Mouse (Mus musculus) CH12.LX (cell line): ENCODE measurements at regions not wholly inside any gene's neighbourhood (a gene's known extent, or its start where the extent isn't known, plus 50 kb on each side); places are given as distances from the start of the nearest gene placed in this dataset.

Experiments used
- DNase-seq: peaks from one replicate; pipeline ENCODE4 v3.0.0-alpha.2; 2013; ENCODE audit errors: extremely low read depth
- H3K27ac ChIP-seq: 2 replicates; pipeline ENCODE4 v1.5.1; 2012; ENCODE audit warnings: low read depth, mild to moderate bottlenecking, control low read depth, moderate library complexity; ENCODE audit not compliant: insufficient read depth
- H3K27me3 ChIP-seq: replicated peaks from 2 replicates; pipeline ENCODE3; 2012; ENCODE audit warnings: inconsistent platforms
- H3K36me3 ChIP-seq, 2 experiments: replicated peaks in 1 of 2; 2 replicates each; pipeline versions ENCODE3 to v1.6.1; 2012; ENCODE audit warnings: inconsistent platforms in 1 of 2, low read length in 1 of 2, mild to moderate bottlenecking in 1 of 2, mixed read lengths in 1 of 2, moderate library complexity in 1 of 2; ENCODE audit not compliant: control insufficient read depth in 1 of 2, insufficient read depth in 1 of 2
- H3K4me1 ChIP-seq, 2 experiments: 2 replicates each; pipeline ENCODE4 v1.6.1; 2012; ENCODE audit warnings: inconsistent platforms in 1 of 2, moderate library complexity in 1 of 2; ENCODE audit not compliant: insufficient read depth in 2 of 2, control insufficient read depth in 1 of 2
- H3K4me2 ChIP-seq: 2 replicates; pipeline ENCODE4 v1.6.1; 2012; ENCODE audit warnings: low read depth, mild to moderate bottlenecking, control low read depth; ENCODE audit not compliant: poor library complexity, insufficient read depth, severe bottlenecking
- H3K4me3 ChIP-seq, 3 experiments: fragments of 150-350 bp in 1 of 3; sonication (generic) in 1 of 3; replicated peaks in 1 of 3; 2 replicates each; pipeline versions ENCODE3 to v1.5.1; 2011 to 2012; ENCODE audit warnings: low read depth in 2 of 3, low read length in 2 of 3, mild to moderate bottlenecking in 2 of 3, moderate library complexity in 2 of 3, control low read depth in 1 of 3, improper control_type of control experiment in 1 of 3, inconsistent platforms in 1 of 3, mixed read lengths in 1 of 3; ENCODE audit not compliant: poor library complexity in 1 of 3
- H3K79me2 ChIP-seq: replicated peaks from 2 replicates; pipeline ENCODE4 v1.6.1; 2012; ENCODE audit warnings: mild to moderate bottlenecking, moderate library complexity; ENCODE audit not compliant: control insufficient read depth, poor library complexity, insufficient read depth, severe bottlenecking; ENCODE audit errors: extremely low read depth
- H3K9ac ChIP-seq: 2 replicates; pipeline ENCODE4 v1.6.1; 2012; ENCODE audit warnings: low read depth, mild to moderate bottlenecking, control low read depth, moderate library complexity; ENCODE audit not compliant: insufficient read depth
- H3K9me3 ChIP-seq: replicated peaks from 2 replicates; pipeline ENCODE3; 2012; ENCODE audit warnings: low read length, inconsistent platforms, mixed read lengths
- BHLHE40 ChIP-seq: IDR thresholded peaks from 2 replicates; pipeline ENCODE4 v1.6.1; 2011; ENCODE audit warnings: mild to moderate bottlenecking, low read depth, low read length, improper control_type of control experiment
- CHD1 ChIP-seq: IDR thresholded peaks from 2 replicates; pipeline ENCODE4 v1.6.1; 2012; ENCODE audit warnings: low read depth, low read length, improper control_type of control experiment, inconsistent platforms
- CHD2 ChIP-seq: IDR thresholded peaks from 2 replicates; pipeline ENCODE4 v1.6.1; 2011; ENCODE audit warnings: low read length, improper control_type of control experiment
- ETS1 ChIP-seq: conservative IDR thresholded peaks from 2 replicates; pipeline ENCODE4 v1.6.1; 2012; ENCODE audit warnings: low read depth, mild to moderate bottlenecking, inconsistent platforms, low read length, improper control_type of control experiment, moderate library complexity
- GABPA ChIP-seq: IDR thresholded peaks from 2 replicates; pipeline ENCODE4 v1.6.1; 2012; ENCODE audit warnings: low read depth, low read length, improper control_type of control experiment, inconsistent platforms; ENCODE audit not compliant: insufficient replicate concordance
- HCFC1 ChIP-seq: IDR thresholded peaks from 2 replicates; pipeline ENCODE4 v1.6.1; 2012; ENCODE audit warnings: low read depth, mild to moderate bottlenecking, inconsistent platforms, low read length, improper control_type of control experiment
- JUND ChIP-seq: conservative IDR thresholded peaks from 2 replicates; pipeline ENCODE4 v1.6.1; 2011; ENCODE audit warnings: low read depth, low read length, improper control_type of control experiment
- MAFK ChIP-seq: IDR thresholded peaks from 2 replicates; pipeline ENCODE4 v1.6.1; 2011; ENCODE audit warnings: low read length, improper control_type of control experiment; ENCODE audit not compliant: insufficient replicate concordance
- MAZ ChIP-seq: IDR thresholded peaks from 2 replicates; pipeline ENCODE4 v1.6.1; 2012; ENCODE audit warnings: low read depth, mild to moderate bottlenecking, inconsistent platforms, low read length, improper control_type of control experiment, moderate library complexity
- MEF2A ChIP-seq: IDR thresholded peaks from 2 replicates; pipeline ENCODE4 v1.6.1; 2014; ENCODE audit warnings: low read depth, mild to moderate bottlenecking, inconsistent platforms, low read length, improper control_type of control experiment, borderline replicate concordance
- NELFE ChIP-seq: IDR thresholded peaks from 2 replicates; pipeline ENCODE4 v1.6.1; 2011; ENCODE audit warnings: low read depth, low read length, improper control_type of control experiment
- NRF1 ChIP-seq: IDR thresholded peaks from 2 replicates; pipeline ENCODE4 v1.6.1; 2014; ENCODE audit warnings: low read depth, mild to moderate bottlenecking, inconsistent platforms, low read length, improper control_type of control experiment, moderate library complexity
- POLR2A ChIP-seq: IDR thresholded peaks from 2 replicates; pipeline ENCODE4 v1.6.1; 2011; ENCODE audit warnings: low read depth, mild to moderate bottlenecking, improper control_type of control experiment, low read length
- POLR2AphosphoS2 ChIP-seq: IDR thresholded peaks from 2 replicates; pipeline ENCODE4 v1.6.1; 2011; ENCODE audit warnings: low read depth, low read length, improper control_type of control experiment
- RAD21 ChIP-seq: IDR thresholded peaks from 2 replicates; pipeline ENCODE4 v1.6.1; 2011; ENCODE audit warnings: low read depth, mild to moderate bottlenecking, low read length, improper control_type of control experiment, moderate library complexity
- SIN3A ChIP-seq: IDR thresholded peaks from 2 replicates; pipeline ENCODE4 v1.6.1; 2012; ENCODE audit warnings: low read length, improper control_type of control experiment, inconsistent platforms
- USF2 ChIP-seq: conservative IDR thresholded peaks from 2 replicates; pipeline ENCODE4 v1.6.1; 2011; ENCODE audit warnings: low read depth, low read length, improper control_type of control experiment
- ZKSCAN1 ChIP-seq: IDR thresholded peaks from 2 replicates; pipeline ENCODE4 v1.6.1; 2012; ENCODE audit warnings: low read depth, inconsistent platforms, low read length, improper control_type of control experiment, borderline replicate concordance
- ZMIZ1 ChIP-seq: IDR thresholded peaks from 2 replicates; pipeline ENCODE4 v1.6.1; 2012; ENCODE audit warnings: low read depth, mild to moderate bottlenecking, inconsistent platforms, low read length, improper control_type of control experiment
- dilution Hi-C: fragments of 300-500 bp; cut with MboI; formaldehyde crosslinking; loops from 2 replicates; pipeline ENCODE4 v1.14.3; 2020; ENCODE audit warnings: low sequenced_read_pairs; ENCODE audit not compliant: extremely low pct_unique_long_range_greater_than_20kb, extremely low pct_ligation_motif_present
- in situ Hi-C: fragments of 300-500 bp; cut with MboI; formaldehyde crosslinking; loops from 3 replicates; pipeline ENCODE4 v1.14.3; 2019; ENCODE audit warnings: low sequenced_read_pairs, low pct_ligation_motif_present, low pct_unique_long_range_greater_than_20kb, mixed read lengths

DNA sequence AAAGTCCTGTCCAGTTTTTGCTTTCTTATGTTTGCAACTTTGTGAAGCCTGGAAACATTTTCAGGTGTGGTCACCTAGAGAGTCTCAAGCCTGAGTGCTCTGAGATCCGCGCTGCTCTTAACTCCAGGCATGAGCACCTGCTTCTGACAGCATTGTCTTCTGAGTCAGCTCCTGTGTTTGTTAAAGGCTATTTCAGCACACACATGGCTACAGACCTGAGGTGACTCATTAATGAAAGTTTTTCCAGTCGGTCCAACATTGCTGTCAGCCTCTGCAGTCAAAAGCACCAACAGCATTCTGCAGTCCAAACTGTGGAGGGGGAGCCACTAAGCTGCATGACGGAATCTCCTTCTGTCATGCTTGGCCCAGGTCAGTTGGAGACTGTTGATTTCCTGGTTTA is 127.8 kb upstream of the Lemd2 start:
- Histone ChIP-seq H3K9me3 (no peaks in the 10 kb centered on the region), H3K9ac (no peak overlapping the region), H3K4me1 (peaks cover 4 to 7% of the 10 kb centered on the region in 2 experiments; a peak in 3 of 4 replicates), H3K4me2 (no peak overlapping the region), H3K4me3 (no peak overlapping the region), H3K79me2 (no peaks in the 10 kb centered on the region), H3K27ac (no peak overlapping the region), H3K36me3 (no peaks in the 10 kb centered on the region), H3K27me3 (peaks cover 95% of the 10 kb centered on the region)
- in situ Hi-C loops (no loop called here), dilution Hi-C loops (no loop called here)
- DNase-seq = no peak
- TF ChIP-seq GABPA = no peak
- TF ChIP-seq HCFC1 = no peak
- TF ChIP-seq MAZ = no peak
- no peak for TF ChIP-seq POLR2AphosphoS2
- TF ChIP-seq ZKSCAN1 = no peak
- TF ChIP-seq POLR2A = no peak

DNA sequence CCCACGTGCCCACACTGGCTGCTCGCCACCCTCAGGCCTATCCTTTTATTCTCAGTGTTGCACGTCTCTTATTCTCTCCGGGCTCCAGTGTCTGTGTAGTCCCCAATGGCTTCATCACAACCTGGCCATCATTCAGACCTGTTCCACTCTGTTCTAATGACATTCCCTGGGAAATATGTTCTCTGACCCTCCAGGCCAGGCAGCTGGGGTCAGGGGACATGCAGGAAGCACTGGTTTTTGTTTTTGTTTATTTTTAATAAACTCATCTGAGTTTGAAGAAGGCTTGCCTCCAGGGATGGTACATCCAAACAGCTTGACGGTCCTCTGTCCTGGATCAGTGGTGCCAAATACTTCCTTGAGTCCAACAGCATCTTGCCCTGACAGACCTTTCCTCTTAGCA is 127.4 kb upstream of the Lemd2 start:
- dilution Hi-C loops (no loop called here), in situ Hi-C loops (no loop called here)
- TF ChIP-seq ZMIZ1 (no peak), MAFK (no peak), BHLHE40 (no peak), NRF1 (no peak), MEF2A (no peak), CHD2 (no peak), USF2 (no peak), CHD1 (no peak), SIN3A (no peak), ETS1 (no peak), RAD21 (no peak), NELFE (no peak), JUND (no peak)

More for the DNA sequence above, 127.4 kb upstream of the Lemd2 start:
- Histone ChIP-seq H3K79me2 (no peaks in the 10 kb centered on the region), H3K4me2 (no peak overlapping the region), H3K27ac (no peak overlapping the region), H3K4me3 (no peak overlapping the region), H3K9ac (no peak overlapping the region), H3K36me3 (no peaks in the 10 kb centered on the region), H3K4me1 (peaks cover 4 to 7% of the 10 kb centered on the region in 2 experiments; a peak in 3 of 4 replicates), H3K9me3 (no peaks in the 10 kb centered on the region), H3K27me3 (peaks cover 93% of the 10 kb centered on the region)
- DNase-seq = no peak
